Mouse (Mus musculus) erythroblast, embryonic 14.5 days (primary cell): ENCODE data around the gene Tmprss12. TPM values are rescaled to one million over a fixed set of nuclear protein-coding genes. Genes with fewer than 3 reads are reported as not detected.
"Not testable (repeated sequence)": the region's sequence is repeated elsewhere in the genome, so short reads cannot be mapped to it uniquely, and the experiment has no call there.

Source experiments
- H3K27me3 ChIP-seq: 2 replicates; pipeline ENCODE4 v1.6.1; 2012; ENCODE audit warnings: inconsistent platforms; ENCODE audit not compliant: control insufficient read depth
- H3K36me3 ChIP-seq: 2 replicates; pipeline ENCODE4 v1.6.1; 2012; ENCODE audit warnings: mild to moderate bottlenecking, inconsistent platforms; ENCODE audit not compliant: control insufficient read depth
- H3K4me1 ChIP-seq: 2 replicates; pipeline ENCODE4 v1.6.1; 2012; ENCODE audit warnings: inconsistent platforms; ENCODE audit not compliant: control insufficient read depth
- H3K4me3 ChIP-seq: replicated peaks from 2 replicates; pipeline ENCODE3; 2012; ENCODE audit warnings: moderate library complexity, mild to moderate bottlenecking, inconsistent platforms
- H3K9me3 ChIP-seq: 2 replicates; pipeline ENCODE4 v1.6.1; 2012; ENCODE audit warnings: low read length, inconsistent platforms, mixed read lengths; ENCODE audit not compliant: control insufficient read depth
- GATA1 ChIP-seq: IDR thresholded peaks from 2 replicates; pipeline ENCODE4 v1.6.1; 2012; ENCODE audit warnings: low read length, inconsistent platforms, mixed read lengths
- TAL1 ChIP-seq: IDR thresholded peaks from 3 replicates; pipeline ENCODE4 v1.6.1; 2012; ENCODE audit warnings: low read length, inconsistent platforms, mixed read lengths
- polyA plus RNA-seq: library from polyadenylated mRNA; stranded (reverse); fragments of >175 nt; gene quantifications from 2 replicates; pipeline ENCODE4 v1.2.3, GENCODE M21; 2012

Gene Tmprss12
- polyA plus RNA-seq, 1 experiment = not detected

GRCm38 (mm10) chr15:100330739-100331138 is 50.1 kb downstream of the Tmprss12 start:
- H3K27me3 ChIP-seq = no peaks in the 10 kb centered on the region
- H3K4me1 ChIP-seq = no peaks in the 10 kb centered on the region
- no peak overlapping the region for H3K4me3 ChIP-seq
- no peaks in the 10 kb centered on the region for H3K36me3 ChIP-seq
- no peaks in the 10 kb centered on the region for H3K9me3 ChIP-seq
- no peak for TF ChIP-seq GATA1
- TF ChIP-seq TAL1 = no peak

GRCm38 (mm10) chr15:100332077-100332961 is 51.7 kb downstream of the Tmprss12 start:
- not testable (repeated sequence) for H3K4me1 ChIP-seq, H3K9me3 ChIP-seq, H3K36me3 ChIP-seq, H3K4me3 ChIP-seq, H3K27me3 ChIP-seq

GRCm38 (mm10) chr15:100334629-100335028 is 54.0 kb downstream of the Tmprss12 start, which contains the start of gene Mettl7a3:
Gene Mettl7a3 (plus strand): TSS chr15:100334929.
- H3K36me3 ChIP-seq = no peaks in the 10 kb centered on the region
- TF ChIP-seq GATA1 (no peak), TAL1 (no peak)

GRCm38 (mm10) chr15:100337328-100337727 is 56.7 kb downstream of the Tmprss12 start:
- not testable (repeated sequence) for H3K36me3 ChIP-seq, H3K9me3 ChIP-seq, H3K4me3 ChIP-seq, H3K27me3 ChIP-seq
- H3K4me1 ChIP-seq = peaks cover 10% of the 10 kb centered on the region

More at GRCm38 (mm10) chr15:100334629-100335028, 54.0 kb downstream of the Tmprss12 start, which contains the start of gene Mettl7a3:
- Histone ChIP-seq H3K27me3 (no peaks in the 10 kb centered on the region), H3K4me1 (peaks cover 10% of the 10 kb centered on the region), H3K4me3 (no peak within 1 kb of the TSS), H3K9me3 (no peaks in the 10 kb centered on the region)

- peaks cover 10% of the 10 kb centered on the region for H3K4me1 ChIP-seq
- not testable (repeated sequence) for H3K9me3 ChIP-seq, H3K27me3 ChIP-seq
Observed at GRCm38 (mm10) chr15:100337847-100338246, 57.2 kb downstream of the Tmprss12 start.

GRCm38 (mm10) chr15:100341314-100341980 is 60.8 kb downstream of the Tmprss12 start:
- peaks cover 10% of the 10 kb centered on the region for H3K4me1 ChIP-seq
- not testable (repeated sequence) for H3K36me3 ChIP-seq, H3K9me3 ChIP-seq, H3K4me3 ChIP-seq, H3K27me3 ChIP-seq

More at GRCm38 (mm10) chr15:100337847-100338246, 57.2 kb downstream of the Tmprss12 start:
- H3K4me3 ChIP-seq, H3K36me3 ChIP-seq: not testable (repeated sequence)

Other genes with a start within 250 kb of the Tmprss12 start
- gene Dip2b, start 242.2 kb upstream of the Tmprss12 start, polyA plus RNA-seq = 0.03 and 0.04 TPM in 2 replicates
- 6.3 and 6.7 TPM in 2 replicates for gene Atf1, start 53.0 kb upstream of the Tmprss12 start, polyA plus RNA-seq
- gene Mettl7a1, start 23.3 kb downstream of the Tmprss12 start, polyA plus RNA-seq = 9.7 and 12.9 TPM in 2 replicates
- gene Mettl7a3, start 54.1 kb downstream of the Tmprss12 start, polyA plus RNA-seq = not detected in 2 replicates
- gene Methig1, start 72.3 kb downstream of the Tmprss12 start, polyA plus RNA-seq = not detected in 2 replicates
- not detected in 2 replicates for gene Mettl7a2, start 72.4 kb downstream of the Tmprss12 start, polyA plus RNA-seq
- gene Higd1c, start 83.7 kb downstream of the Tmprss12 start, polyA plus RNA-seq = not detected in 2 replicates
- gene Gm5475, start 141.3 kb downstream of the Tmprss12 start, polyA plus RNA-seq = not detected in 2 replicates
- gene Slc11a2, start 144.2 kb downstream of the Tmprss12 start, polyA plus RNA-seq = 1.8 and 2.7 TPM in 2 replicates
- gene Letmd1, start 188.2 kb downstream of the Tmprss12 start, polyA plus RNA-seq = 0.62 and 1.0 TPM in 2 replicates
- 0.01 TPM in 1 of 2 replicates, not detected in the other for gene Csrnp2, start 214.7 kb downstream of the Tmprss12 start, polyA plus RNA-seq